Mouse (Mus musculus): ENCODE measurements around the gene Cic. TPM values are rescaled to one million over a fixed set of nuclear protein-coding genes. Genes with fewer than 3 reads are reported as not detected.
A peak's percentile ranks its signal among the peaks of the same experiment; 100 is the strongest.

Cic gene
- polyA plus RNA-seq, 1 experiment from 2014 or later: 28.4 TPM

DNA sequence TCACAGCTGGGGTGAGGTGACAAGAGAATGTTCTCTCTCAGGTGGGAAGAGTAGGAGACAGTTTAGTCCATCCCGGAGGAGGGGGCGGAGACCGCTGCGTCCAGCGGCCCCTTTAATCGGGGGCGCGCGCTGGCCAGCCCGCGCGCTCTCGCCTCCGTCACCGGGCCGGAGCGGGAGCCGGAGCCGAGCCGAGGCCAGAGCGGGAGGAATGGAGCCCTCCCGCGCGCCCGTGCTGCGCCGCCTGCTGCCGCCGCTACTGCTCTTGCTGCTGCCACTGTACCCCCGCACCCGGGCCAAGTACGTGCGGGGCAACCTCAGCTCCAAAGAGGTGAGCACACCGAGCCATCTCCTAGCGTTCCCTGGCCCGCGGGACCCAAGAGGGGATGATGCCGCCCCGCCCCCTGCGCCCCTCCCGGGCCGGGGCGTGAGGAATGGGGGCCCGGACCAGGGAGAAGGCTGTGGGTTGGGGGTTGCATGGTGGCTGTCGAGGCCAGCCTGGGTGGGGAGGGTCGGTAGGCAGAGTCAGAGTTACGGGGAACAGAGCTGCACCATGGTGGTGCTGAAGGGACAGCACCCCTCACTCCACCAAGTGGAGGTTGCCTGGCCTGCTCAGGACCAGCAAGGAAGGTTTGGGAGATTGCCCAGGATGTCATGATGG lies 38.6 kb downstream of the Cic start, which contains the start of gene Tmem145:
Gene Tmem145, plus strand, starts transcription at position 151 of the 658 bp plus-strand sequence.
- no peak within 1 kb of the TSS for H3K9ac ChIP-seq (ENCODE audit: low read length)
- no peaks in the 10 kb centered on the region for H3K36me3 ChIP-seq (ENCODE audit: control insufficient read depth, insufficient read depth, low read length)
- H3K9me3 ChIP-seq (ENCODE audit: control insufficient read depth, low read length): no peaks in the 10 kb centered on the region
- no peak for ATAC-seq (ENCODE audit: insufficient number of reproducible peaks, insufficient read depth, low FRiP score, low read depth)
- H3K4me2 ChIP-seq (ENCODE audit: low read length): peak within 1 kb of the TSS; percentile 87
- H3K4me1 ChIP-seq (ENCODE audit: control insufficient read depth in 2 of 2, insufficient read depth in 2 of 2, low read length in 2 of 2): peaks cover 0 to 8% of the 10 kb centered on the region in 2 experiments; a peak in 3 of 4 replicates
- peak within 1 kb of the TSS; percentile 50 to 55 for H3K4me3 ChIP-seq (ENCODE audit: control insufficient read depth in 1 of 2, insufficient read depth in 1 of 2, low read depth in 1 of 2, low read length in 2 of 2)
- no peak within 1 kb of the TSS for H3K27ac ChIP-seq (replicated peaks in 1 of 2; ENCODE audit: control insufficient read depth in 1 of 2, insufficient read depth in 1 of 2, low read depth in 2 of 2, low read length in 2 of 2)
- peaks cover 36% of the 10 kb centered on the region for H3K27me3 ChIP-seq (ENCODE audit: control insufficient read depth, insufficient read depth, low read length)
- WGBS: 0% methylated on average over 42 of the region's 47 CpGs

DNA sequence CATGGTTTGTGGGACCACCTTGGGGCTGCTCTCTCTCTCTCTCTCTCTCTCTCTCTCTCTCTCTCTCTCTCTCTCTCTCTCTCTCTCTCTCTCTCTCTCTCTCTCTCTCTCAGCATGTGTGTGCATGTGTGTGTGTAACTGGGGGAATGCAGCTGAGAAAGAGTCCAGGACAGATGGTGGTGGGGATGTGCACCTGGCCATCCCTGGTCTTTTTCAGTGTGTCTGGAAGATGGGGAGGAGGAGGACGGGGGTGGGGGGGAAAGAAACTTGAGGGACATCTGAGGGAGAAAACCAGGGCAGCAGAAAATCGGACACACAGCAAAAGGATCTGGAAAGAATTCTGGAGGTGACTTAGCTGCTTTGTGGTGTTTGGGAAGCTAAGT lies 39.1 kb downstream of the Cic start:
- no peaks in the 10 kb centered on the region for H3K36me3 ChIP-seq (ENCODE audit: control insufficient read depth, insufficient read depth, low read length)
- H3K27ac ChIP-seq (replicated peaks in 1 of 2; ENCODE audit: control insufficient read depth in 1 of 2, insufficient read depth in 1 of 2, low read depth in 2 of 2, low read length in 2 of 2): no peak overlapping the region
- H3K4me1 ChIP-seq (ENCODE audit: control insufficient read depth in 2 of 2, insufficient read depth in 2 of 2, low read length in 2 of 2): peaks cover 0 to 8% of the 10 kb centered on the region in 2 experiments; a peak in 3 of 4 replicates
- H3K9ac ChIP-seq (ENCODE audit: low read length): no peak overlapping the region
- H3K4me2 ChIP-seq (ENCODE audit: low read length): no peak overlapping the region
- H3K27me3 ChIP-seq (ENCODE audit: control insufficient read depth, insufficient read depth, low read length): peaks cover 41% of the 10 kb centered on the region
- no peaks in the 10 kb centered on the region for H3K9me3 ChIP-seq (ENCODE audit: control insufficient read depth, low read length)
- 51% methylated on average over 2 of the region's 2 CpGs for WGBS
- H3K4me3 ChIP-seq (ENCODE audit: control insufficient read depth in 1 of 2, insufficient read depth in 1 of 2, low read depth in 1 of 2, low read length in 2 of 2): no peak overlapping the region
- ATAC-seq (ENCODE audit: insufficient number of reproducible peaks, insufficient read depth, low FRiP score, low read depth): no peak

GRCm38 (mm10) chr7:25308702-25309318 lies 41.3 kb downstream of the Cic start:
- 53% methylated on average over 17 of the region's 17 CpGs for WGBS
- Histone ChIP-seq H3K36me3 (ENCODE audit: control insufficient read depth, insufficient read depth, low read length) (no peaks in the 10 kb centered on the region), H3K4me3 (ENCODE audit: control insufficient read depth in 1 of 2, insufficient read depth in 1 of 2, low read depth in 1 of 2, low read length in 2 of 2) (no peak overlapping the region), H3K4me1 (ENCODE audit: control insufficient read depth in 2 of 2, insufficient read depth in 2 of 2, low read length in 2 of 2) (peaks cover 0 to 8% of the 10 kb centered on the region in 2 experiments; a peak in 3 of 4 replicates), H3K9me3 (ENCODE audit: control insufficient read depth, low read length) (no peaks in the 10 kb centered on the region), H3K4me2 (ENCODE audit: low read length) (no peak overlapping the region), H3K27ac (replicated peaks in 1 of 2; ENCODE audit: control insufficient read depth in 1 of 2, insufficient read depth in 1 of 2, low read depth in 2 of 2, low read length in 2 of 2) (no peak overlapping the region), H3K9ac (ENCODE audit: low read length) (no peak overlapping the region), H3K27me3 (ENCODE audit: control insufficient read depth, insufficient read depth, low read length) (peaks cover 63% of the 10 kb centered on the region)
- ATAC-seq (ENCODE audit: insufficient number of reproducible peaks, insufficient read depth, low FRiP score, low read depth): no peak

- WGBS: 79% methylated on average over 9 of the region's 9 CpGs
- Histone ChIP-seq H3K27ac (replicated peaks in 1 of 2; ENCODE audit: control insufficient read depth in 1 of 2, insufficient read depth in 1 of 2, low read depth in 2 of 2, low read length in 2 of 2) (no peak overlapping the region), H3K36me3 (ENCODE audit: control insufficient read depth, insufficient read depth, low read length) (no peaks in the 10 kb centered on the region), H3K4me1 (ENCODE audit: control insufficient read depth in 2 of 2, insufficient read depth in 2 of 2, low read length in 2 of 2) (peaks cover under 1 to 8% of the 10 kb centered on the region in 2 experiments; a peak in 3 of 4 replicates), H3K27me3 (ENCODE audit: control insufficient read depth, insufficient read depth, low read length) (peaks cover 70% of the 10 kb centered on the region), H3K4me2 (ENCODE audit: low read length) (no peak overlapping the region), H3K9ac (ENCODE audit: low read length) (no peak overlapping the region), H3K9me3 (ENCODE audit: control insufficient read depth, low read length) (no peaks in the 10 kb centered on the region), H3K4me3 (ENCODE audit: control insufficient read depth in 1 of 2, insufficient read depth in 1 of 2, low read depth in 1 of 2, low read length in 2 of 2) (no peak overlapping the region)
- ATAC-seq (ENCODE audit: insufficient number of reproducible peaks, insufficient read depth, low FRiP score, low read depth): no peak
These were observed 41.9 kb downstream of the Cic start for GRCm38 (mm10) chr7:25309425-25309824.

DNA sequence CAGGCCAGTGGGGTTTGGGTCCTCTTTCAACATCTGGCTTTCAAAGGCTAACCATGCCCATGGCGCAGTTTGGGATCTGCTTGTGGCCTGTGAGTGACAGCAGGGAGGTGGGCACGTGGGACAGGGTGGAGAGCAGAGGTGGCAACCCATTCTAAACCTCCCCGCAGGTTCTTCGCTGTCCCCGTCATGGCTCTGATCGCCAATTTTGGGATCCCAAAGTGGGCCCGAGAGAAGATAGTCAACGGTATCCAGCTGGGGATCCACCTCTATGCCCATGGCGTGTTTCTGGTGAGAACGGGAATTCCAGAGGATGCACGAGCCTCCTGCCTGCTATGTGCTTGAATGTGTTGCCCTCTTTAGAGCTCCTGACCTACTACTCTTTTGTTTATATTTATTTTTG lies 43.7 kb downstream of the Cic start:
- peaks cover 82% of the 10 kb centered on the region for H3K27me3 ChIP-seq (ENCODE audit: control insufficient read depth, insufficient read depth, low read length)
- ATAC-seq (ENCODE audit: insufficient number of reproducible peaks, insufficient read depth, low FRiP score, low read depth): no peak

GRCm38 (mm10) chr7:25313325-25313724 lies 45.8 kb downstream of the Cic start:
- 26% methylated on average over 7 of the region's 7 CpGs for WGBS
- no peak for ATAC-seq (ENCODE audit: insufficient number of reproducible peaks, insufficient read depth, low FRiP score, low read depth)
- Histone ChIP-seq H3K4me2 (ENCODE audit: low read length) (no peak overlapping the region), H3K27me3 (ENCODE audit: control insufficient read depth, insufficient read depth, low read length) (peaks cover 64% of the 10 kb centered on the region), H3K9ac (ENCODE audit: low read length) (no peak overlapping the region), H3K4me1 (ENCODE audit: control insufficient read depth in 2 of 2, insufficient read depth in 2 of 2, low read length in 2 of 2) (peaks cover 9 to 23% of the 10 kb centered on the region in 2 experiments), H3K4me3 (ENCODE audit: control insufficient read depth in 1 of 2, insufficient read depth in 1 of 2, low read depth in 1 of 2, low read length in 2 of 2) (no peak overlapping the region), H3K36me3 (ENCODE audit: control insufficient read depth, insufficient read depth, low read length) (no peaks in the 10 kb centered on the region), H3K9me3 (ENCODE audit: control insufficient read depth, low read length) (no peaks in the 10 kb centered on the region), H3K27ac (replicated peaks in 1 of 2; ENCODE audit: control insufficient read depth in 1 of 2, insufficient read depth in 1 of 2, low read depth in 2 of 2, low read length in 2 of 2) (no peak overlapping the region)

More for the DNA sequence above, 43.7 kb downstream of the Cic start:
- no peaks in the 10 kb centered on the region for H3K9me3 ChIP-seq (ENCODE audit: control insufficient read depth, low read length)
- peaks cover 5 to 17% of the 10 kb centered on the region in 2 experiments for H3K4me1 ChIP-seq (ENCODE audit: control insufficient read depth in 2 of 2, insufficient read depth in 2 of 2, low read length in 2 of 2)
- H3K27ac ChIP-seq (replicated peaks in 1 of 2; ENCODE audit: control insufficient read depth in 1 of 2, insufficient read depth in 1 of 2, low read depth in 2 of 2, low read length in 2 of 2): no peak overlapping the region
- H3K36me3 ChIP-seq (ENCODE audit: control insufficient read depth, insufficient read depth, low read length): no peaks in the 10 kb centered on the region
- 70% methylated on average over 11 of the region's 11 CpGs for WGBS
- H3K4me3 ChIP-seq (ENCODE audit: control insufficient read depth in 1 of 2, insufficient read depth in 1 of 2, low read depth in 1 of 2, low read length in 2 of 2): no peak overlapping the region
- H3K9ac ChIP-seq (ENCODE audit: low read length): no peak overlapping the region
- no peak overlapping the region for H3K4me2 ChIP-seq (ENCODE audit: low read length)

- whole genome bisulfite sequencing: 3% methylated on average over 49 of the region's 51 CpGs
- peak overlapping the region; percentile 59 for H3K9ac ChIP-seq (ENCODE audit: low read length)
- peaks cover 50% of the 10 kb centered on the region for H3K27me3 ChIP-seq (ENCODE audit: control insufficient read depth, insufficient read depth, low read length)
- H3K36me3 ChIP-seq (ENCODE audit: control insufficient read depth, insufficient read depth, low read length): no peaks in the 10 kb centered on the region
- peak overlapping the region; percentile 22 to 66 for H3K4me3 ChIP-seq (ENCODE audit: control insufficient read depth in 1 of 2, insufficient read depth in 1 of 2, low read depth in 1 of 2, low read length in 2 of 2)
- ATAC-seq (ENCODE audit: insufficient number of reproducible peaks, insufficient read depth, low FRiP score, low read depth): no peak
- peaks cover 9 to 23% of the 10 kb centered on the region in 2 experiments for H3K4me1 ChIP-seq (ENCODE audit: control insufficient read depth in 2 of 2, insufficient read depth in 2 of 2, low read length in 2 of 2)
- H3K27ac ChIP-seq (replicated peaks in 1 of 2; ENCODE audit: control insufficient read depth in 1 of 2, insufficient read depth in 1 of 2, low read depth in 2 of 2, low read length in 2 of 2): no peak overlapping the region
- H3K4me2 ChIP-seq (ENCODE audit: low read length): peak overlapping the region; percentile 94
- no peaks in the 10 kb centered on the region for H3K9me3 ChIP-seq (ENCODE audit: control insufficient read depth, low read length)
These were observed 47.3 kb downstream of the Cic start for GRCm38 (mm10) chr7:25314606-25315305.
